Mouse (Mus musculus): Measurements from ENCODE around the gene Ulk4. TPM values are rescaled to one million over a fixed set of nuclear protein-coding genes. Genes with fewer than 3 reads are reported as not detected.

Ulk4 gene
- total RNA-seq, 1 experiment from 2014 or later: 1.1 TPM

- ATAC-seq (replicated peaks; ENCODE audit: insufficient number of reproducible peaks, low FRiP score, low TSS enrichment, poor library complexity, severe bottlenecking): no peak
Observed at GRCm38 (mm10) chr9:121302543-121302942, 25.5 kb upstream of the Ulk4 start.

GRCm38 (mm10) chr9:121301041-121301920 lies 24.3 kb upstream of the Ulk4 start:
- no peak for ATAC-seq (replicated peaks; ENCODE audit: insufficient number of reproducible peaks, low FRiP score, low TSS enrichment, poor library complexity, severe bottlenecking)

- no peak for ATAC-seq (replicated peaks; ENCODE audit: insufficient number of reproducible peaks, low FRiP score, low TSS enrichment, poor library complexity, severe bottlenecking)
Observed at GRCm38 (mm10) chr9:121299976-121300570, 23.1 kb upstream of the Ulk4 start.

- ATAC-seq (replicated peaks; ENCODE audit: insufficient number of reproducible peaks, low FRiP score, low TSS enrichment, poor library complexity, severe bottlenecking): no peak
Observed at GRCm38 (mm10) chr9:121299223-121299755, 22.3 kb upstream of the Ulk4 start.

GRCm38 (mm10) chr9:121298411-121299091 lies 21.6 kb upstream of the Ulk4 start:
- ATAC-seq (replicated peaks; ENCODE audit: insufficient number of reproducible peaks, low FRiP score, low TSS enrichment, poor library complexity, severe bottlenecking): 0 out of 2 replicates have a peak, but pooled peaks have one; percentile 27

- no peak for ATAC-seq (replicated peaks; ENCODE audit: insufficient number of reproducible peaks, low FRiP score, low TSS enrichment, poor library complexity, severe bottlenecking)
Observed at GRCm38 (mm10) chr9:121298065-121298398, 21.0 kb upstream of the Ulk4 start.

GRCm38 (mm10) chr9:121297171-121298064 lies 20.4 kb upstream of the Ulk4 start, which contains the start of gene Trak1:
Gene Trak1, plus strand, starts transcription at chr9:121297502.
- ATAC-seq (replicated peaks; ENCODE audit: insufficient number of reproducible peaks, low FRiP score, low TSS enrichment, poor library complexity, severe bottlenecking): 0 out of 2 replicates have a peak, but pooled peaks have one; percentile 14

GRCm38 (mm10) chr9:121295221-121295620 lies 18.2 kb upstream of the Ulk4 start:
- ATAC-seq (replicated peaks; ENCODE audit: insufficient number of reproducible peaks, low FRiP score, low TSS enrichment, poor library complexity, severe bottlenecking): no peak

- ATAC-seq (replicated peaks; ENCODE audit: insufficient number of reproducible peaks, low FRiP score, low TSS enrichment, poor library complexity, severe bottlenecking): no peak
Observed at GRCm38 (mm10) chr9:121293187-121293586, 16.2 kb upstream of the Ulk4 start.

GRCm38 (mm10) chr9:121291275-121291674 lies 14.3 kb upstream of the Ulk4 start:
- no peak for ATAC-seq (replicated peaks; ENCODE audit: insufficient number of reproducible peaks, low FRiP score, low TSS enrichment, poor library complexity, severe bottlenecking)

- ATAC-seq (replicated peaks; ENCODE audit: insufficient number of reproducible peaks, low FRiP score, low TSS enrichment, poor library complexity, severe bottlenecking): no peak
Observed at GRCm38 (mm10) chr9:121286325-121286901, 9.4 kb upstream of the Ulk4 start.

GRCm38 (mm10) chr9:121285341-121286324 lies 8.6 kb upstream of the Ulk4 start:
- ATAC-seq (replicated peaks; ENCODE audit: insufficient number of reproducible peaks, low FRiP score, low TSS enrichment, poor library complexity, severe bottlenecking): peak; percentile 73

GRCm38 (mm10) chr9:121284422-121284821 lies 7.4 kb upstream of the Ulk4 start:
- ATAC-seq (replicated peaks; ENCODE audit: insufficient number of reproducible peaks, low FRiP score, low TSS enrichment, poor library complexity, severe bottlenecking): peak; percentile 67; the same call in 1 of the 2 replicates

- ATAC-seq (replicated peaks; ENCODE audit: insufficient number of reproducible peaks, low FRiP score, low TSS enrichment, poor library complexity, severe bottlenecking): no peak
Observed at GRCm38 (mm10) chr9:121283620-121284185, 6.7 kb upstream of the Ulk4 start.

GRCm38 (mm10) chr9:121281891-121282290 lies 4.9 kb upstream of the Ulk4 start:
- no peak for ATAC-seq (replicated peaks; ENCODE audit: insufficient number of reproducible peaks, low FRiP score, low TSS enrichment, poor library complexity, severe bottlenecking)

GRCm38 (mm10) chr9:121279216-121279615 lies 2.2 kb upstream of the Ulk4 start:
- no peak for ATAC-seq (replicated peaks; ENCODE audit: insufficient number of reproducible peaks, low FRiP score, low TSS enrichment, poor library complexity, severe bottlenecking)

GRCm38 (mm10) chr9:121276745-121277117 lies 266 bp downstream of the Ulk4 start:
- no peak for ATAC-seq (replicated peaks; ENCODE audit: insufficient number of reproducible peaks, low FRiP score, low TSS enrichment, poor library complexity, severe bottlenecking)

Measured in monocyte, adult 5-6 weeks (primary cell).